Mouse (Mus musculus) CH12.LX (cell line): ENCODE results near the gene Rasgrp2. TPM values are rescaled to one million over a fixed set of nuclear protein-coding genes. Genes with fewer than 3 reads are reported as not detected.

Experiments used
- DNase-seq: peaks from one replicate; pipeline ENCODE4 v3.0.0-alpha.2; 2013; ENCODE audit errors: extremely low read depth
- H3K27ac ChIP-seq: 2 replicates; pipeline ENCODE4 v1.5.1; 2012; ENCODE audit warnings: low read depth, mild to moderate bottlenecking, control low read depth, moderate library complexity; ENCODE audit not compliant: insufficient read depth
- H3K27me3 ChIP-seq: replicated peaks from 2 replicates; pipeline ENCODE3; 2012; ENCODE audit warnings: inconsistent platforms
- H3K36me3 ChIP-seq, 2 experiments: replicated peaks in 1 of 2; 2 replicates each; pipeline versions ENCODE3 to v1.6.1; 2012; ENCODE audit warnings: inconsistent platforms in 1 of 2, low read length in 1 of 2, mild to moderate bottlenecking in 1 of 2, mixed read lengths in 1 of 2, moderate library complexity in 1 of 2; ENCODE audit not compliant: control insufficient read depth in 1 of 2, insufficient read depth in 1 of 2
- H3K4me1 ChIP-seq, 2 experiments: 2 replicates each; pipeline ENCODE4 v1.6.1; 2012; ENCODE audit warnings: inconsistent platforms in 1 of 2, moderate library complexity in 1 of 2; ENCODE audit not compliant: insufficient read depth in 2 of 2, control insufficient read depth in 1 of 2
- H3K4me2 ChIP-seq: 2 replicates; pipeline ENCODE4 v1.6.1; 2012; ENCODE audit warnings: low read depth, mild to moderate bottlenecking, control low read depth; ENCODE audit not compliant: poor library complexity, insufficient read depth, severe bottlenecking
- H3K4me3 ChIP-seq, 3 experiments: fragments of 150-350 bp in 1 of 3; sonication (generic) in 1 of 3; replicated peaks in 1 of 3; 2 replicates each; pipeline versions ENCODE3 to v1.5.1; 2011 to 2012; ENCODE audit warnings: low read depth in 2 of 3, low read length in 2 of 3, mild to moderate bottlenecking in 2 of 3, moderate library complexity in 2 of 3, control low read depth in 1 of 3, improper control_type of control experiment in 1 of 3, inconsistent platforms in 1 of 3, mixed read lengths in 1 of 3; ENCODE audit not compliant: poor library complexity in 1 of 3
- H3K79me2 ChIP-seq: replicated peaks from 2 replicates; pipeline ENCODE4 v1.6.1; 2012; ENCODE audit warnings: mild to moderate bottlenecking, moderate library complexity; ENCODE audit not compliant: control insufficient read depth, poor library complexity, insufficient read depth, severe bottlenecking; ENCODE audit errors: extremely low read depth
- H3K9ac ChIP-seq: 2 replicates; pipeline ENCODE4 v1.6.1; 2012; ENCODE audit warnings: low read depth, mild to moderate bottlenecking, control low read depth, moderate library complexity; ENCODE audit not compliant: insufficient read depth
- H3K9me3 ChIP-seq: replicated peaks from 2 replicates; pipeline ENCODE3; 2012; ENCODE audit warnings: low read length, inconsistent platforms, mixed read lengths
- CHD1 ChIP-seq: IDR thresholded peaks from 2 replicates; pipeline ENCODE4 v1.6.1; 2012; ENCODE audit warnings: low read depth, low read length, improper control_type of control experiment, inconsistent platforms
- CHD2 ChIP-seq: IDR thresholded peaks from 2 replicates; pipeline ENCODE4 v1.6.1; 2011; ENCODE audit warnings: low read length, improper control_type of control experiment
- CTCF ChIP-seq, 2 experiments: IDR thresholded peaks in 1 of 2; conservative IDR thresholded peaks in 1 of 2; 2 replicates each; pipeline ENCODE4 v1.5.1; 2011 to 2012; ENCODE audit warnings: low read depth in 2 of 2, low read length in 2 of 2, improper control_type of control experiment in 1 of 2, inconsistent platforms in 1 of 2, mild to moderate bottlenecking in 1 of 2, moderate library complexity in 1 of 2
- E2F4 ChIP-seq: IDR thresholded peaks from 2 replicates; pipeline ENCODE4 v1.6.1; 2011; ENCODE audit warnings: low read depth, low read length, improper control_type of control experiment; ENCODE audit not compliant: insufficient replicate concordance
- ELF1 ChIP-seq: IDR thresholded peaks from 2 replicates; pipeline ENCODE4 v1.6.1; 2014; ENCODE audit warnings: low read depth, mild to moderate bottlenecking, inconsistent platforms, low read length, improper control_type of control experiment
- EP300 ChIP-seq: IDR thresholded peaks from 2 replicates; pipeline ENCODE4 v1.6.1; 2011; ENCODE audit warnings: low read length, improper control_type of control experiment
- ETS1 ChIP-seq: conservative IDR thresholded peaks from 2 replicates; pipeline ENCODE4 v1.6.1; 2012; ENCODE audit warnings: low read depth, mild to moderate bottlenecking, inconsistent platforms, low read length, improper control_type of control experiment, moderate library complexity
- GABPA ChIP-seq: IDR thresholded peaks from 2 replicates; pipeline ENCODE4 v1.6.1; 2012; ENCODE audit warnings: low read depth, low read length, improper control_type of control experiment, inconsistent platforms; ENCODE audit not compliant: insufficient replicate concordance
- HCFC1 ChIP-seq: IDR thresholded peaks from 2 replicates; pipeline ENCODE4 v1.6.1; 2012; ENCODE audit warnings: low read depth, mild to moderate bottlenecking, inconsistent platforms, low read length, improper control_type of control experiment
- IRF4 ChIP-seq: IDR thresholded peaks from 2 replicates; pipeline ENCODE4 v1.6.1; 2014; ENCODE audit warnings: low read depth, mild to moderate bottlenecking, inconsistent platforms, low read length, improper control_type of control experiment
- JUN ChIP-seq: IDR thresholded peaks from 2 replicates; pipeline ENCODE4 v1.6.1; 2011; ENCODE audit warnings: low read depth, mild to moderate bottlenecking, low read length, improper control_type of control experiment, moderate library complexity; ENCODE audit not compliant: insufficient read depth
- JUND ChIP-seq: conservative IDR thresholded peaks from 2 replicates; pipeline ENCODE4 v1.6.1; 2011; ENCODE audit warnings: low read depth, low read length, improper control_type of control experiment
- KAT2A ChIP-seq: IDR thresholded peaks from 2 replicates; pipeline ENCODE4 v1.6.1; 2012; ENCODE audit warnings: low read length, improper control_type of control experiment, inconsistent platforms; ENCODE audit not compliant: insufficient replicate concordance
- MAFK ChIP-seq: IDR thresholded peaks from 2 replicates; pipeline ENCODE4 v1.6.1; 2011; ENCODE audit warnings: low read length, improper control_type of control experiment; ENCODE audit not compliant: insufficient replicate concordance
- MAX ChIP-seq: IDR thresholded peaks from 2 replicates; pipeline ENCODE4 v1.6.1; 2011; ENCODE audit warnings: low read length, improper control_type of control experiment
- MAZ ChIP-seq: IDR thresholded peaks from 2 replicates; pipeline ENCODE4 v1.6.1; 2012; ENCODE audit warnings: low read depth, mild to moderate bottlenecking, inconsistent platforms, low read length, improper control_type of control experiment, moderate library complexity
- MEF2A ChIP-seq: IDR thresholded peaks from 2 replicates; pipeline ENCODE4 v1.6.1; 2014; ENCODE audit warnings: low read depth, mild to moderate bottlenecking, inconsistent platforms, low read length, improper control_type of control experiment, borderline replicate concordance
- MXI1 ChIP-seq: IDR thresholded peaks from 2 replicates; pipeline ENCODE4 v1.6.1; 2011; ENCODE audit warnings: mild to moderate bottlenecking, low read depth, low read length, improper control_type of control experiment
- NELFE ChIP-seq: IDR thresholded peaks from 2 replicates; pipeline ENCODE4 v1.6.1; 2011; ENCODE audit warnings: low read depth, low read length, improper control_type of control experiment
- POLR2AphosphoS2 ChIP-seq: IDR thresholded peaks from 2 replicates; pipeline ENCODE4 v1.6.1; 2011; ENCODE audit warnings: low read depth, low read length, improper control_type of control experiment
- RCOR1 ChIP-seq: conservative IDR thresholded peaks from 2 replicates; pipeline ENCODE4 v1.6.1; 2012; ENCODE audit warnings: low read depth, mild to moderate bottlenecking, inconsistent platforms, low read length, improper control_type of control experiment
- SIN3A ChIP-seq: IDR thresholded peaks from 2 replicates; pipeline ENCODE4 v1.6.1; 2012; ENCODE audit warnings: low read length, improper control_type of control experiment, inconsistent platforms
- TCF12 ChIP-seq: IDR thresholded peaks from 2 replicates; pipeline ENCODE4 v1.6.1; 2014; ENCODE audit warnings: low read depth, mild to moderate bottlenecking, inconsistent platforms, low read length, improper control_type of control experiment
- UBTF ChIP-seq: IDR thresholded peaks from 2 replicates; pipeline ENCODE4 v1.6.1; 2012; ENCODE audit warnings: low read depth, mild to moderate bottlenecking, inconsistent platforms, low read length, improper control_type of control experiment, moderate library complexity
- ZC3H11A ChIP-seq: IDR thresholded peaks from 2 replicates; pipeline ENCODE4 v1.6.1; 2012; ENCODE audit warnings: low read depth, mild to moderate bottlenecking, inconsistent platforms, low read length, improper control_type of control experiment
- ZKSCAN1 ChIP-seq: IDR thresholded peaks from 2 replicates; pipeline ENCODE4 v1.6.1; 2012; ENCODE audit warnings: low read depth, inconsistent platforms, low read length, improper control_type of control experiment, borderline replicate concordance
- ZNF384 ChIP-seq: IDR thresholded peaks from 2 replicates; pipeline ENCODE4 v1.6.1; 2012; ENCODE audit warnings: low read depth, low read length, improper control_type of control experiment, inconsistent platforms
- dilution Hi-C: fragments of 300-500 bp; cut with MboI; formaldehyde crosslinking; loops from 2 replicates; pipeline ENCODE4 v1.14.3; 2020; ENCODE audit warnings: low sequenced_read_pairs; ENCODE audit not compliant: extremely low pct_unique_long_range_greater_than_20kb, extremely low pct_ligation_motif_present
- in situ Hi-C: fragments of 300-500 bp; cut with MboI; formaldehyde crosslinking; loops from 3 replicates; pipeline ENCODE4 v1.14.3; 2019; ENCODE audit warnings: low sequenced_read_pairs, low pct_ligation_motif_present, low pct_unique_long_range_greater_than_20kb, mixed read lengths
- polyA plus RNA-seq: library from polyadenylated mRNA; unstranded; fragments of >175 nt; gene quantifications from 2 replicates; pipeline ENCODE4 v1.2.1, GENCODE M21; 2012; ENCODE audit warnings: low read depth; ENCODE audit not compliant: insufficient read length
- total RNA-seq, 2 experiments: library from RNA; depleted of rRNA; stranded (reverse); fragments of 300-350 nt in 1 of 2; fragments of >200 nt in 1 of 2; gene quantifications; 2 replicates each; pipeline ENCODE4 v1.2.3; 2012 to 2014

The Rasgrp2 gene
- total and polyA plus RNA-seq, 3 experiments, result 9.3 to 26.0 (median 16.9) TPM

GRCm38 (mm10) chr19:6386234-6386633 is 12.9 kb upstream of the Rasgrp2 start:
- H3K27ac ChIP-seq, result no peak overlapping the region
- in situ Hi-C loops, result no loop called here
- H3K9me3 ChIP-seq, result no peaks in the 10 kb centered on the region
- H3K79me2 ChIP-seq, result no peaks in the 10 kb centered on the region
- DNase-seq, result no peak
- H3K36me3 ChIP-seq, result peaks cover 0 to 37% of the 10 kb centered on the region in 2 experiments
- TF ChIP-seq ETS1 (no peak), ELF1 (no peak), MXI1 (no peak), IRF4 (no peak), CTCF (conservative IDR thresholded peaks at IDR 0.05 in 1 of 2, IDR thresholded peaks at IDR 0.05 in 1 of 2; ENCODE audit: low read depth in 2 of 2, low read length in 2 of 2) (no peak), JUND (no peak)
- dilution Hi-C loops, result no loop called here
- H3K4me2 ChIP-seq, result no peak overlapping the region
- no peak overlapping the region for H3K9ac ChIP-seq
- H3K27me3 ChIP-seq, result no peaks in the 10 kb centered on the region
- no peak overlapping the region for H3K4me3 ChIP-seq
- H3K4me1 ChIP-seq, result peaks cover 9 to 12% of the 10 kb centered on the region in 2 experiments

GRCm38 (mm10) chr19:6388006-6388405 is 11.1 kb upstream of the Rasgrp2 start:
- no peaks in the 10 kb centered on the region for H3K9me3 ChIP-seq

GRCm38 (mm10) chr19:6389803-6390202 is 9.3 kb upstream of the Rasgrp2 start:
- Histone ChIP-seq H3K27ac (no peak overlapping the region), H3K36me3 (peaks cover 0 to 53% of the 10 kb centered on the region in 2 experiments), H3K4me3 (peak overlapping the region in 2 of 3 experiments; percentile 35 to 68), H3K9ac (peak overlapping the region; percentile 47; the same call in 1 of the 2 replicates), H3K4me2 (peak overlapping the region; percentile 34), H3K79me2 (no peaks in the 10 kb centered on the region), H3K4me1 (peaks cover 0 to 9% of the 10 kb centered on the region in 2 experiments; a peak in 2 of 4 replicates), H3K27me3 (no peaks in the 10 kb centered on the region), H3K9me3 (no peaks in the 10 kb centered on the region)
- dilution Hi-C loops, result no loop called here
- in situ Hi-C loops, result no loop called here
- no peak for DNase-seq
- TF ChIP-seq KAT2A (no peak), MAX (peak; percentile 29; the same call in 1 of the 2 replicates), IRF4 (no peak), ELF1 (peak; percentile 53), MEF2A (0 out of 2 replicates have a peak, but pooled peaks have one; percentile 31), CHD2 (no peak), MXI1 (no peak), CHD1 (no peak), ETS1 (no peak), GABPA (no peak), NELFE (0 out of 2 replicates have a peak, but pooled peaks have one; percentile 25), TCF12 (peak; percentile 42; the same call in 1 of the 2 replicates), MAFK (no peak), JUN (no peak), HCFC1 (0 out of 2 replicates have a peak, but pooled peaks have one; percentile 26), EP300 (no peak)

More at GRCm38 (mm10) chr19:6388006-6388405, 11.1 kb upstream of the Rasgrp2 start:
- no peak overlapping the region for H3K4me3 ChIP-seq
- H3K9ac ChIP-seq, result no peak overlapping the region
- dilution Hi-C loops (no loop called here), in situ Hi-C loops (no loop called here)
- no peak for TF ChIP-seq GABPA
- TF ChIP-seq UBTF, result no peak
- no peak for TF ChIP-seq ZNF384
- no peak for TF ChIP-seq MAFK
- no peak for TF ChIP-seq MXI1
- no peak for TF ChIP-seq ZC3H11A
- TF ChIP-seq CHD1, result no peak
- TF ChIP-seq NELFE, result no peak
- TF ChIP-seq RCOR1, result no peak
- no peak for TF ChIP-seq SIN3A
- no peak for TF ChIP-seq ZKSCAN1
- no peak for TF ChIP-seq POLR2AphosphoS2
- TF ChIP-seq E2F4, result no peak
- no peak for TF ChIP-seq CTCF (conservative IDR thresholded peaks at IDR 0.05 in 1 of 2, IDR thresholded peaks at IDR 0.05 in 1 of 2; ENCODE audit: low read depth in 2 of 2, low read length in 2 of 2)
- TF ChIP-seq MAZ, result no peak
- TF ChIP-seq JUND, result no peak
- TF ChIP-seq ETS1, result no peak
- no peaks in the 10 kb centered on the region for H3K79me2 ChIP-seq
- H3K4me2 ChIP-seq, result no peak overlapping the region
- no peaks in the 10 kb centered on the region for H3K27me3 ChIP-seq
- no peak for DNase-seq
- peaks cover 0 to 45% of the 10 kb centered on the region in 2 experiments for H3K36me3 ChIP-seq
- no peak overlapping the region for H3K27ac ChIP-seq
- peaks cover 9 to 12% of the 10 kb centered on the region in 2 experiments for H3K4me1 ChIP-seq
